Mouse (Mus musculus) midbrain, embryonic 11.5 days (tissue): ENCODE results near the gene Zfp747. TPM values are rescaled to one million over a fixed set of nuclear protein-coding genes. Genes with fewer than 3 reads are reported as not detected.
A peak's percentile ranks its signal among the peaks of the same experiment; 100 is the strongest.
"Not testable (repeated sequence)": the region's sequence is repeated elsewhere in the genome, so short reads cannot be mapped to it uniquely, and the experiment has no call there.

Source experiments
- ATAC-seq: fragments of 200-750 bp; cut with Nextera tagmentation; 2 replicates; pipeline ENCODE4 v1.8.0; 2017; ENCODE audit warnings: moderate TSS enrichment, moderate library complexity; ENCODE audit not compliant: low FRiP score
- DNase-seq: peaks from one replicate; pipeline ENCODE4 v3.0.0; 2015; ENCODE audit warnings: low spot score; ENCODE audit errors: missing footprints
- H3K27ac ChIP-seq: fragments of 300-500 bp; sonication (generic); 2 replicates; pipeline ENCODE4 v1.5.1; 2014; ENCODE audit warnings: low read depth, low read length
- H3K27me3 ChIP-seq: fragments of 300-500 bp; sonication (generic); 2 replicates; pipeline ENCODE4 v1.6.1; 2014; ENCODE audit warnings: mild to moderate bottlenecking, low read length, moderate library complexity, mixed read lengths; ENCODE audit not compliant: control insufficient read depth, insufficient read depth
- H3K36me3 ChIP-seq: fragments of 300-500 bp; sonication (generic); 2 replicates; pipeline ENCODE4 v1.6.1; 2014; ENCODE audit warnings: mild to moderate bottlenecking, low read length, moderate library complexity, mixed read lengths; ENCODE audit not compliant: control insufficient read depth, insufficient read depth
- H3K4me1 ChIP-seq: fragments of 300-500 bp; sonication (generic); 2 replicates; pipeline ENCODE4 v1.6.1; 2014; ENCODE audit warnings: low read length; ENCODE audit not compliant: control insufficient read depth, insufficient read depth
- H3K4me2 ChIP-seq: fragments of 300-500 bp; sonication (generic); 2 replicates; pipeline ENCODE4 v1.6.1; 2014; ENCODE audit warnings: mild to moderate bottlenecking, moderate library complexity
- H3K4me3 ChIP-seq: fragments of 300-500 bp; sonication (generic); 2 replicates; pipeline ENCODE4 v1.5.1; 2014; ENCODE audit warnings: low read depth, low read length
- H3K9ac ChIP-seq: fragments of 300-500 bp; sonication (generic); 2 replicates; pipeline ENCODE4 v1.6.1; 2014; ENCODE audit warnings: low read length
- H3K9me3 ChIP-seq: fragments of 300-500 bp; sonication (generic); 2 replicates; pipeline ENCODE4 v1.6.1; 2016; ENCODE audit warnings: low read length; ENCODE audit not compliant: control insufficient read depth
- WGBS: fragments of 180-500 bp; shearing (Covaris S2); extraction: QIAGEN DNeasy Blood & Tissue Kit; methylation state at CpG from one replicate; pipeline ENCODE4 v1.1.7; 2014; 5-methylcytosine and 5-hydroxymethylcytosine counted together
- polyA plus RNA-seq: library from polyadenylated mRNA; unstranded; fragments of >200 nt; fragmentation: Nextera tagmentation; extraction: Ambion mirVana; gene quantifications from 2 replicates; pipeline ENCODE4 v1.2.1, GENCODE M21; 2014

Zfp747 gene
- polyA plus RNA-seq, 1 experiment from 2014 or later, result 6.5 TPM

- Histone ChIP-seq H3K9ac (no peak overlapping the region), H3K36me3 (no peaks in the 10 kb centered on the region), H3K4me2 (no peak overlapping the region), H3K4me3 (no peak overlapping the region), H3K27ac (no peak overlapping the region), H3K9me3 (no peaks in the 10 kb centered on the region), H3K27me3 (no peaks in the 10 kb centered on the region), H3K4me1 (no peaks in the 10 kb centered on the region)
- ATAC-seq (no peak), DNase-seq (no peak)
- WGBS, result 67% methylated on average over 3 of the region's 3 CpGs
Observed at GRCm38 (mm10) chr7:127400355-127400754, 24.5 kb upstream of the Zfp747 start.

GRCm38 (mm10) chr7:127393944-127394333, 18.1 kb upstream of the Zfp747 start:
- no peaks in the 10 kb centered on the region for H3K27me3 ChIP-seq
- peaks cover 3% of the 10 kb centered on the region; the same call in 1 of the 2 replicates for H3K36me3 ChIP-seq
- no peaks in the 10 kb centered on the region for H3K9me3 ChIP-seq
- peak overlapping the region; percentile 66 for H3K4me3 ChIP-seq
- H3K27ac ChIP-seq, result no peak overlapping the region; the same call in 1 of the 2 replicates
- H3K4me1 ChIP-seq, result peaks cover 9% of the 10 kb centered on the region
- DNase-seq (no peak), ATAC-seq (no peak)
- H3K4me2 ChIP-seq, result peak overlapping the region; percentile 82
- H3K9ac ChIP-seq, result peak overlapping the region; percentile 62
- WGBS, result 27% methylated on average over 7 of the region's 7 CpGs

- H3K4me3 ChIP-seq, result peak within 1 kb of the TSS; percentile 66
- WGBS, result under 1% methylated on average over 45 of the region's 45 CpGs
Observed at GRCm38 (mm10) chr7:127393157-127393943, 17.5 kb upstream of the Zfp747 start, which contains the start of gene E430018J23Rik. Gene E430018J23Rik, minus strand, starts transcription at chr7:127393629.

GRCm38 (mm10) chr7:127392251-127392824, 16.5 kb upstream of the Zfp747 start:
- H3K9ac ChIP-seq, result peak overlapping the region; percentile 87
- ATAC-seq, result no peak

More at GRCm38 (mm10) chr7:127393157-127393943, 17.5 kb upstream of the Zfp747 start, which contains the start of gene E430018J23Rik:
- peak; percentile 99 for DNase-seq
- H3K27me3 ChIP-seq, result no peaks in the 10 kb centered on the region
- no peaks in the 10 kb centered on the region for H3K9me3 ChIP-seq
- peak; percentile 95 for ATAC-seq
- H3K4me2 ChIP-seq, result peak within 1 kb of the TSS; percentile 82
- peak within 1 kb of the TSS; percentile 87 for H3K9ac ChIP-seq
- peak within 1 kb of the TSS; percentile 57 for H3K27ac ChIP-seq
- peaks cover 3% of the 10 kb centered on the region; the same call in 1 of the 2 replicates for H3K36me3 ChIP-seq
- H3K4me1 ChIP-seq, result peaks cover 9% of the 10 kb centered on the region

GRCm38 (mm10) chr7:127391538-127391937, 15.7 kb upstream of the Zfp747 start:
- Histone ChIP-seq H3K9me3 (no peaks in the 10 kb centered on the region), H3K4me3 (no peak overlapping the region), H3K4me2 (no peak overlapping the region), H3K27ac (no peak overlapping the region), H3K36me3 (peaks cover 3% of the 10 kb centered on the region; the same call in 1 of the 2 replicates), H3K27me3 (no peaks in the 10 kb centered on the region), H3K4me1 (peaks cover 9% of the 10 kb centered on the region), H3K9ac (no peak overlapping the region)
- ATAC-seq, result no peak
- peak; percentile 8 for DNase-seq
- 97% methylated on average over 16 of the region's 16 CpGs for WGBS

More at GRCm38 (mm10) chr7:127392251-127392824, 16.5 kb upstream of the Zfp747 start:
- Histone ChIP-seq H3K27me3 (no peaks in the 10 kb centered on the region), H3K36me3 (peaks cover 3% of the 10 kb centered on the region; the same call in 1 of the 2 replicates), H3K4me1 (peaks cover 9% of the 10 kb centered on the region), H3K27ac (no peak overlapping the region), H3K9me3 (no peaks in the 10 kb centered on the region), H3K4me2 (peak overlapping the region; percentile 82), H3K4me3 (no peak overlapping the region)
- DNase-seq, result peak; percentile 82
- WGBS, result 83% methylated on average over 8 of the region's 8 CpGs

GRCm38 (mm10) chr7:127390306-127390705, 14.5 kb upstream of the Zfp747 start:
- H3K9me3 ChIP-seq, result no peaks in the 10 kb centered on the region
- no peaks in the 10 kb centered on the region for H3K27me3 ChIP-seq
- 67% methylated on average over 7 of the region's 7 CpGs for WGBS
- H3K36me3 ChIP-seq, result peaks cover 3% of the 10 kb centered on the region; the same call in 1 of the 2 replicates
- ATAC-seq (no peak), DNase-seq (peak; percentile 73)
- peaks cover 9% of the 10 kb centered on the region for H3K4me1 ChIP-seq
- H3K9ac ChIP-seq, result no peak overlapping the region
- H3K4me2 ChIP-seq, result no peak overlapping the region
- no peak overlapping the region for H3K27ac ChIP-seq
- no peak overlapping the region for H3K4me3 ChIP-seq

- not testable (repeated sequence) for H3K4me2 ChIP-seq, H3K4me1 ChIP-seq, H3K27ac ChIP-seq, ATAC-seq, H3K27me3 ChIP-seq, H3K9ac ChIP-seq, H3K36me3 ChIP-seq, H3K4me3 ChIP-seq, H3K9me3 ChIP-seq
- DNase-seq, result peak; percentile 4
Observed at GRCm38 (mm10) chr7:127388201-127388600, 12.4 kb upstream of the Zfp747 start.

GRCm38 (mm10) chr7:127386641-127387392, 11.0 kb upstream of the Zfp747 start, which contains the start of gene 9130019O22Rik:
Gene 9130019O22Rik, minus strand, starts transcription at chr7:127387166.
- Histone ChIP-seq H3K4me1 (no peaks in the 10 kb centered on the region), H3K9ac (peak within 1 kb of the TSS; percentile 65), H3K27ac (no peak within 1 kb of the TSS), H3K4me3 (peak within 1 kb of the TSS; percentile 52), H3K27me3 (no peaks in the 10 kb centered on the region), H3K9me3 (no peaks in the 10 kb centered on the region), H3K4me2 (peak within 1 kb of the TSS; percentile 62), H3K36me3 (peaks cover 7% of the 10 kb centered on the region)
- WGBS, result 15% methylated on average over 38 of the region's 38 CpGs
- ATAC-seq (peak; percentile 90), DNase-seq (peak; percentile 97)
